Mouse (Mus musculus) intestine, embryonic 14.5 days (tissue): ENCODE measurements at regions not wholly inside any gene's neighbourhood (a gene's known extent, or its start where the extent isn't known, plus 50 kb on each side); places are given as distances from the start of the nearest gene placed in this dataset.

Experiments used
- ATAC-seq: fragments of 200-750 bp; cut with Nextera tagmentation; replicated peaks from 2 replicates; pipeline ENCODE4 v1.8.0; 2017; ENCODE audit warnings: low read depth, moderate number of reproducible peaks, moderate TSS enrichment, moderate library complexity; ENCODE audit not compliant: low FRiP score, low TSS enrichment
- DNase-seq: peaks from one replicate; pipeline ENCODE4 v3.0.0-alpha.2; 2018; ENCODE audit warnings: low spot score
- H3K27ac ChIP-seq: fragments of 300-500 bp; sonication (generic); 2 replicates; pipeline ENCODE4 v1.5.1; 2014; ENCODE audit warnings: low read depth, mild to moderate bottlenecking, control low read depth
- H3K27me3 ChIP-seq: fragments of 300-500 bp; sonication (generic); replicated peaks from 2 replicates; pipeline ENCODE4 v1.6.1; 2014; ENCODE audit warnings: low read length, control low read depth; ENCODE audit not compliant: control insufficient read depth, insufficient read depth
- H3K36me3 ChIP-seq: fragments of 300-500 bp; sonication (generic); 2 replicates; pipeline ENCODE4 v1.6.1; 2014; ENCODE audit warnings: low read length, control low read depth; ENCODE audit not compliant: control insufficient read depth, insufficient read depth
- H3K4me1 ChIP-seq: fragments of 300-500 bp; sonication (generic); replicated peaks from 2 replicates; pipeline ENCODE4 v1.6.1; 2014; ENCODE audit warnings: low read length, control low read depth, mixed read lengths; ENCODE audit not compliant: control insufficient read depth, insufficient read depth
- H3K4me2 ChIP-seq: fragments of 300-500 bp; sonication (generic); 2 replicates; pipeline ENCODE4 v1.6.1; 2014; ENCODE audit warnings: low read length
- H3K4me3 ChIP-seq: fragments of 300-500 bp; sonication (generic); 2 replicates; pipeline ENCODE4 v1.5.1; 2014; ENCODE audit warnings: low read depth, low read length, control low read depth, mixed read lengths
- H3K9ac ChIP-seq: fragments of 300-500 bp; sonication (generic); 2 replicates; pipeline ENCODE4 v1.6.1; 2014; ENCODE audit warnings: mild to moderate bottlenecking, low read length
- H3K9me3 ChIP-seq: fragments of 300-500 bp; sonication (generic); 2 replicates; pipeline ENCODE4 v1.6.1; 2016; ENCODE audit warnings: low read length, control low read depth; ENCODE audit not compliant: control insufficient read depth
- WGBS: fragments of 180-500 bp; shearing (Covaris S2); extraction: QIAGEN DNeasy Blood & Tissue Kit; methylation state at CpG from one replicate; pipeline ENCODE4 v1.1.7; 2014; 5-methylcytosine and 5-hydroxymethylcytosine counted together

- H3K4me1 ChIP-seq = no peaks in the 10 kb centered on the region
- H3K9me3 ChIP-seq = no peaks in the 10 kb centered on the region
- no peaks in the 10 kb centered on the region for H3K36me3 ChIP-seq
- no peak overlapping the region for H3K4me3 ChIP-seq
- no peak overlapping the region for H3K4me2 ChIP-seq
- no peak overlapping the region for H3K9ac ChIP-seq
- ATAC-seq (no peak), DNase-seq (peak; percentile 48)
- H3K27me3 ChIP-seq = no peaks in the 10 kb centered on the region
- H3K27ac ChIP-seq = no peak overlapping the region
- WGBS = 69% methylated on average over 8 of the region's 8 CpGs
Measured at GRCm38 (mm10) chr1:35850191-35850545, 218.0 kb upstream of the Hs6st1 start.

- DNase-seq (peak; percentile 34), ATAC-seq (no peak)
- Histone ChIP-seq H3K36me3 (no peaks in the 10 kb centered on the region), H3K4me1 (no peaks in the 10 kb centered on the region), H3K4me2 (no peak overlapping the region), H3K27ac (no peak overlapping the region), H3K27me3 (no peaks in the 10 kb centered on the region), H3K9ac (no peak overlapping the region), H3K9me3 (no peaks in the 10 kb centered on the region), H3K4me3 (no peak overlapping the region)
- 76% methylated on average over 9 of the region's 9 CpGs for WGBS
Measured at GRCm38 (mm10) chr1:35850566-35851085, 217.6 kb upstream of the Hs6st1 start.

GRCm38 (mm10) chr1:35851681-35852409 is 216.4 kb upstream of the Hs6st1 start:
- 91% methylated on average over 4 of the region's 4 CpGs for WGBS
- no peaks in the 10 kb centered on the region for H3K4me1 ChIP-seq
- H3K4me3 ChIP-seq = no peak overlapping the region
- H3K27ac ChIP-seq = no peak overlapping the region
- ATAC-seq (no peak), DNase-seq (peak; percentile 21)
- no peaks in the 10 kb centered on the region for H3K36me3 ChIP-seq
- no peak overlapping the region for H3K9ac ChIP-seq
- H3K27me3 ChIP-seq = no peaks in the 10 kb centered on the region
- H3K4me2 ChIP-seq = no peak overlapping the region
- H3K9me3 ChIP-seq = no peaks in the 10 kb centered on the region

GRCm38 (mm10) chr1:35853018-35853417 is 215.2 kb upstream of the Hs6st1 start:
- no peak overlapping the region for H3K27ac ChIP-seq
- ATAC-seq = no peak
- no peak overlapping the region for H3K9ac ChIP-seq
- H3K36me3 ChIP-seq = no peaks in the 10 kb centered on the region
- no peak overlapping the region for H3K4me2 ChIP-seq
- no peaks in the 10 kb centered on the region for H3K4me1 ChIP-seq
- 68% methylated on average over 1 of the region's 1 CpGs for WGBS
- H3K9me3 ChIP-seq = no peaks in the 10 kb centered on the region
- no peak overlapping the region for H3K4me3 ChIP-seq
- no peaks in the 10 kb centered on the region for H3K27me3 ChIP-seq
- DNase-seq = no peak

- no peaks in the 10 kb centered on the region for H3K36me3 ChIP-seq
- H3K27me3 ChIP-seq = no peaks in the 10 kb centered on the region
- no peak overlapping the region for H3K4me3 ChIP-seq
- no peaks in the 10 kb centered on the region for H3K4me1 ChIP-seq
- no peak overlapping the region for H3K9ac ChIP-seq
- no peak overlapping the region for H3K4me2 ChIP-seq
- DNase-seq = peak; percentile 28
- 76% methylated on average over 4 of the region's 4 CpGs for WGBS
- H3K27ac ChIP-seq = no peak overlapping the region
- no peak for ATAC-seq
- no peaks in the 10 kb centered on the region for H3K9me3 ChIP-seq
Measured at GRCm38 (mm10) chr1:35855650-35856049, 212.6 kb upstream of the Hs6st1 start.

GRCm38 (mm10) chr1:35858342-35858741 is 209.9 kb upstream of the Hs6st1 start:
- Histone ChIP-seq H3K9me3 (no peaks in the 10 kb centered on the region), H3K4me2 (no peak overlapping the region), H3K27me3 (no peaks in the 10 kb centered on the region), H3K4me1 (no peaks in the 10 kb centered on the region), H3K9ac (no peak overlapping the region), H3K4me3 (no peak overlapping the region), H3K36me3 (no peaks in the 10 kb centered on the region), H3K27ac (no peak overlapping the region)
- ATAC-seq (no peak; the same call in 1 of the 2 replicates), DNase-seq (peak; percentile 45)
- 59% methylated on average over 3 of the region's 3 CpGs for WGBS

GRCm38 (mm10) chr1:35860779-35861178 is 207.4 kb upstream of the Hs6st1 start:
- no peaks in the 10 kb centered on the region for H3K36me3 ChIP-seq
- H3K4me2 ChIP-seq = no peak overlapping the region
- no peaks in the 10 kb centered on the region for H3K27me3 ChIP-seq
- H3K4me3 ChIP-seq = no peak overlapping the region
- no peak overlapping the region for H3K27ac ChIP-seq
- no peaks in the 10 kb centered on the region for H3K4me1 ChIP-seq
- H3K9me3 ChIP-seq = no peaks in the 10 kb centered on the region
- WGBS = 90% methylated on average over 5 of the region's 5 CpGs
- H3K9ac ChIP-seq = no peak overlapping the region
- ATAC-seq (no peak), DNase-seq (no peak)

- no peak overlapping the region for H3K27ac ChIP-seq
Measured at GRCm38 (mm10) chr1:35862196-35862595, 206.0 kb upstream of the Hs6st1 start.

GRCm38 (mm10) chr1:35862661-35863060 is 205.5 kb upstream of the Hs6st1 start:
- no peak for DNase-seq
- Histone ChIP-seq H3K27me3 (no peaks in the 10 kb centered on the region), H3K9me3 (no peaks in the 10 kb centered on the region), H3K4me2 (no peak overlapping the region), H3K36me3 (no peaks in the 10 kb centered on the region), H3K4me3 (no peak overlapping the region), H3K9ac (no peak overlapping the region), H3K4me1 (no peaks in the 10 kb centered on the region), H3K27ac (no peak overlapping the region)
- ATAC-seq = no peak
- 68% methylated on average over 2 of the region's 2 CpGs for WGBS

More at GRCm38 (mm10) chr1:35862196-35862595, 206.0 kb upstream of the Hs6st1 start:
- WGBS = 78% methylated on average over 5 of the region's 5 CpGs
- Histone ChIP-seq H3K9ac (no peak overlapping the region), H3K4me2 (no peak overlapping the region), H3K36me3 (no peaks in the 10 kb centered on the region), H3K4me1 (no peaks in the 10 kb centered on the region), H3K9me3 (no peaks in the 10 kb centered on the region), H3K4me3 (no peak overlapping the region), H3K27me3 (no peaks in the 10 kb centered on the region)
- DNase-seq (no peak), ATAC-seq (no peak)
